Mouse (Mus musculus): ENCODE measurements at regions not wholly inside any gene's neighbourhood (a gene's known extent, or its start where the extent isn't known, plus 50 kb on each side); places are given as distances from the start of the nearest gene placed in this dataset.

DNA sequence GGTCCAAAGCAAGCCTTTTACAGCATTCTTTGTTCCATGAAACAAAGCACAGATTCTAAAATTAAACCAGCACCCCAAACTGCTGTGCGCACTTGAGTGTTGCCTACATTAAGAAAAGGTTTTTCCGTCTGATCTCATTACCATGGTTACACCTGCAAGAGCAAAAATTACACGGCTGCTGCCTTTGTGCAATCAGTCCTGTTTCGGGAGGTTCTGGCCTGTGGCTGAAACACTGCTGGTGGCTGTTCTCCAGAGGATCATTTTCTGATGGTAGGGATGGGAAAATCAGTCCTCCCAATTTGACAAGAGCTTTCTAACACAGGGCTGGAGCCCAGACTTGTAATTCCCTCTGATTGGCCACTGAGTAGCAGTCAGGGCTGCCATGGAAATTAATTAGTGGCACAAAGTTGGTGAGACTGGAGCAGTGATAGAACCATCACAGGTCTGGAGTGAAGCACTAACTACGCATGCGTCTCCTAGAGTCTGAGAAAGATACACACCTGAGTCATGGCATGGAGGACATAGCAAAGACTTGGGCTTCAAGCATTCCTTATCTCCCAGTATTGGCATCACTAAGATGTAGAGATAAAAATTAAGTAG is 114.8 kb upstream of the Fam49a start:
- Histone ChIP-seq H3K4me1 (replicated peaks; ENCODE audit: control insufficient read depth in 2 of 2, insufficient read depth in 2 of 2, low read length in 1 of 2) (no peaks in the 10 kb centered on the region), H3K4me2 (ENCODE audit: low read depth) (no peak overlapping the region), H3K27me3 (ENCODE audit: control insufficient read depth, insufficient read depth, low read length) (no peaks in the 10 kb centered on the region), H3K9ac (replicated peaks) (no peak overlapping the region), H3K36me3 (replicated peaks; ENCODE audit: control insufficient read depth, insufficient read depth, low read depth) (no peaks in the 10 kb centered on the region), H3K27ac (no peak overlapping the region), H3K9me3 (ENCODE audit: control insufficient read depth, low read length) (no peaks in the 10 kb centered on the region), H3K4me3 (ENCODE audit: insufficient read depth in 1 of 2, low read depth in 2 of 2, low read length in 2 of 2) (no peak overlapping the region)
- no peak for ATAC-seq (ENCODE audit: insufficient read depth)
- TF ChIP-seq EP300 (IDR thresholded peaks at IDR 0.05; ENCODE audit: low read depth) = no peak
- no peak for TF ChIP-seq CTCF (IDR thresholded peaks at IDR 0.05; ENCODE audit: low read depth)
- WGBS (ENCODE audit: insufficient replicate concordance) = 70% methylated on average over 6 of the region's 6 CpGs
- DNase-seq (ENCODE audit: low read depth in 3 of 3, low spot score in 3 of 3) = no peak

DNA sequence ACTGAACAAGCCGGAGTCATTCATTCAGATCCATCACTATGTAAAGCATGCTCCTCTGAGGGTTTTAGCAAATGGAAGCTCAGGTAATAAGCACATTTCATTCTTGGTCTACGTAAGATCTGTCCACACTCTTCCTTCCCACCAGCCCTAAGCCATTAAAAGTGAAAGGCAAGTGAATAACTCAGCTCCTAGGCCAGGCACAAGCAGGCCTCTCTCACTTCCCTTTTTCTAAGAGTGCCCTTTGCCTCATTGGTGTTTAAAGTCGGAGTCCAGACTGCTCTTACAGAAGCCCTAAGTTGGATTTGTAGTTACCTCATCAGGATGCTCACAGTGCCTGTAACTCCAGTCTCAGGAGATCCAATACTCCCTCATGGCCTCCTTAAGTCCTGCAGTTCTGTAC is 114.1 kb upstream of the Fam49a start:
- DNase-seq (ENCODE audit: low read depth in 3 of 3, low spot score in 3 of 3) = no peak
- 35% methylated on average over 3 of the region's 3 CpGs for WGBS (ENCODE audit: insufficient replicate concordance)
- no peaks in the 10 kb centered on the region for H3K36me3 ChIP-seq (replicated peaks; ENCODE audit: control insufficient read depth, insufficient read depth, low read depth)
- H3K27me3 ChIP-seq (ENCODE audit: control insufficient read depth, insufficient read depth, low read length) = no peaks in the 10 kb centered on the region
- TF ChIP-seq CTCF (IDR thresholded peaks at IDR 0.05; ENCODE audit: low read depth) = no peak
- TF ChIP-seq EP300 (IDR thresholded peaks at IDR 0.05; ENCODE audit: low read depth) = no peak
- H3K9me3 ChIP-seq (ENCODE audit: control insufficient read depth, low read length) = no peaks in the 10 kb centered on the region
- no peak overlapping the region for H3K9ac ChIP-seq (replicated peaks)
- H3K4me2 ChIP-seq (ENCODE audit: low read depth) = no peak overlapping the region
- ATAC-seq (ENCODE audit: insufficient read depth) = no peak
- no peaks in the 10 kb centered on the region for H3K4me1 ChIP-seq (replicated peaks; ENCODE audit: control insufficient read depth in 2 of 2, insufficient read depth in 2 of 2, low read length in 1 of 2)
- no peak overlapping the region for H3K4me3 ChIP-seq (ENCODE audit: insufficient read depth in 1 of 2, low read depth in 2 of 2, low read length in 2 of 2)
- no peak overlapping the region for H3K27ac ChIP-seq

DNA sequence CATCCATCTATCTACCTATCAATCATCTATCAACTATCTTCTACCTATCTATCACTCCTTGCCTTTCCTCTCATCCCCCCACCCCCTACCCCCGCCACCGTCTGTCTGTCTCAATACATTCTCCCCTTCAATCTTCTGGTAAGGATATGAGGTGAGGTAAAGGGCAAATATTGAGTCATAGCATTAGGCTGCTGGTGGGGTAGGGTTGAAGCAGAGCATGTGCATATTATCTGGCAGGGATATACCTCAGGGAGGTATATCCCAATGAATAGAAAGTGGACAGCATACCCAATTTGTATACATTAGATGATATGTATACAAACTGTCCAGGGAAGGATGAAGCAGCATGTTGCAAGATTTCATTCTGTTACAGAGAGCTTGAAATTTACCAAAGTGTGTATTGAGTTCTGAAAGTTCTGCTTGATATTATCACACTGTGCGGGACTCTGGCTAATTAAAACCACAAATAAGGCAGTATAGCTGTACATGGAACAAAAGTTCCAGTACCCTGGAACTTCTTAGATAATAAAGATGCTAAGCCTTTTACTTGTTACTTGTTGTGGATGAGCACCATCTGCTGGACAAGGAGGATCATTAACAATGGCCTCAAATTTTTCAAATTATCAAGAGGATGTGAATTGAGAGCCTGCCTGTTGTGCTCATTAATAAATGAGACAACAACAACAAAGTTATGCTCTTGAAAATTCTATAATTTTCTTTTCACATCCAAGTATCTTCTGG is 113.1 kb upstream of the Fam49a start:
- no peaks in the 10 kb centered on the region for H3K9me3 ChIP-seq (ENCODE audit: control insufficient read depth, low read length)
- H3K36me3 ChIP-seq (replicated peaks; ENCODE audit: control insufficient read depth, insufficient read depth, low read depth) = no peaks in the 10 kb centered on the region
- no peaks in the 10 kb centered on the region for H3K27me3 ChIP-seq (ENCODE audit: control insufficient read depth, insufficient read depth, low read length)
- H3K4me2 ChIP-seq (ENCODE audit: low read depth) = no peak overlapping the region
- TF ChIP-seq EP300 (IDR thresholded peaks at IDR 0.05; ENCODE audit: low read depth) (no peak), CTCF (IDR thresholded peaks at IDR 0.05; ENCODE audit: low read depth) (no peak)
- 50% methylated on average over 3 of the region's 3 CpGs for WGBS (ENCODE audit: insufficient replicate concordance)
- no peak overlapping the region for H3K27ac ChIP-seq
- no peaks in the 10 kb centered on the region for H3K4me1 ChIP-seq (replicated peaks; ENCODE audit: control insufficient read depth in 2 of 2, insufficient read depth in 2 of 2, low read length in 1 of 2)
- ATAC-seq (ENCODE audit: insufficient read depth) (no peak), DNase-seq (ENCODE audit: low read depth in 3 of 3, low spot score in 3 of 3) (no peak)
- no peak overlapping the region for H3K9ac ChIP-seq (replicated peaks)
- no peak overlapping the region for H3K4me3 ChIP-seq (ENCODE audit: insufficient read depth in 1 of 2, low read depth in 2 of 2, low read length in 2 of 2)

DNA sequence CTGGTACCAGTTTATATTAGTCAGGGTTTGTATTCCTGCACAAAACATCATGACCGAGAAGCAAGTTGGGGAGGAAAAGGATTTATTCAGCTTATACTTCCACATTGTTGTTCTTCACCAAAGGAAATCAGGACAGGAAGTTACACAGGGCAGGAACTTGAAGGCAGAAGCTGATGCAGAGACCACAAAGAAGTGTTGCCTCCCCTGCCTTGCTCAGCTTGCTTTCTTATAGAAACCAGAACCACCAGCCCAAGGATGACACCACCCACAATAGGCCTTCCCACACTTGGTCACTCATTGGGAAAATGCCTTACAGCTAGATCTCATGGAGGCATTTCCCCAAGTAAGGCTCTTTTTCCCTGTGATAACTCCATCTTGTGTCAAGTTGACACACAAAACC is 97.5 kb upstream of the Fam49a start:
- TF ChIP-seq CTCF (IDR thresholded peaks at IDR 0.05; ENCODE audit: low read depth) (no peak), EP300 (IDR thresholded peaks at IDR 0.05; ENCODE audit: low read depth) (no peak)
- 8% methylated on average over 1 of the region's 1 CpGs for WGBS (ENCODE audit: insufficient replicate concordance)
- ATAC-seq (ENCODE audit: insufficient read depth) = no peak

DNA sequence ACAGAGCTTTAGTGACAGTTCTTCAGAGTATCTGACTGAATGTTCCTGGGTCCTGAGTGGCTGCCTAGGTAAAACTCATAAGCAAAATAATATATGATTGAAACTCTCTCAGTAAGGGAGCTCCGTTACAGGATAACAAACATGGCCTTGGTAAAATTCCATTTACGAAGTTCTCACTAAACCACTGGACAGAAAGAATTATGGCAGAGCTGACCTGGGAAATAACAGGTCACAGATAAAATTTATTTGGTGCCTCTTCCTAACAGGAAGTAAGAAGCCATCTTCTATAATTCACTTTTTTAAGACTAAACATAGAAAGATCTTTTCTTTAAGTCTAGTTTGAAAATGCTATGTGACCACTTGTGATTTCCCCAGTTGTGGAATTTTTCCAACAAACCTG is 91.4 kb upstream of the Fam49a start:
- TF ChIP-seq EP300 (IDR thresholded peaks at IDR 0.05; ENCODE audit: low read depth) = no peak
- no peak for TF ChIP-seq CTCF (IDR thresholded peaks at IDR 0.05; ENCODE audit: low read depth)
- 67% methylated on average over 2 of the region's 2 CpGs for WGBS (ENCODE audit: insufficient replicate concordance)
- Histone ChIP-seq H3K4me1 (replicated peaks; ENCODE audit: control insufficient read depth in 2 of 2, insufficient read depth in 2 of 2, low read length in 1 of 2) (no peaks in the 10 kb centered on the region), H3K36me3 (replicated peaks; ENCODE audit: control insufficient read depth, insufficient read depth, low read depth) (no peaks in the 10 kb centered on the region), H3K27ac (no peak overlapping the region), H3K27me3 (ENCODE audit: control insufficient read depth, insufficient read depth, low read length) (no peaks in the 10 kb centered on the region), H3K9me3 (ENCODE audit: control insufficient read depth, low read length) (no peaks in the 10 kb centered on the region), H3K9ac (replicated peaks) (no peak overlapping the region), H3K4me3 (ENCODE audit: insufficient read depth in 1 of 2, low read depth in 2 of 2, low read length in 2 of 2) (no peak overlapping the region), H3K4me2 (ENCODE audit: low read depth) (no peak overlapping the region)
- ATAC-seq (ENCODE audit: insufficient read depth) (no peak), DNase-seq (ENCODE audit: low read depth in 3 of 3, low spot score in 3 of 3) (no peak)

More for the DNA sequence above, 97.5 kb upstream of the Fam49a start:
- H3K36me3 ChIP-seq (replicated peaks; ENCODE audit: control insufficient read depth, insufficient read depth, low read depth) = no peaks in the 10 kb centered on the region
- no peaks in the 10 kb centered on the region for H3K27me3 ChIP-seq (ENCODE audit: control insufficient read depth, insufficient read depth, low read length)
- no peak overlapping the region for H3K27ac ChIP-seq
- H3K4me2 ChIP-seq (ENCODE audit: low read depth) = no peak overlapping the region
- no peaks in the 10 kb centered on the region for H3K9me3 ChIP-seq (ENCODE audit: control insufficient read depth, low read length)
- no peak for DNase-seq (ENCODE audit: low read depth in 3 of 3, low spot score in 3 of 3)
- no peak overlapping the region for H3K9ac ChIP-seq (replicated peaks)
- no peak overlapping the region for H3K4me3 ChIP-seq (ENCODE audit: insufficient read depth in 1 of 2, low read depth in 2 of 2, low read length in 2 of 2)
- no peaks in the 10 kb centered on the region for H3K4me1 ChIP-seq (replicated peaks; ENCODE audit: control insufficient read depth in 2 of 2, insufficient read depth in 2 of 2, low read length in 1 of 2)
